Mouse (Mus musculus): ENCODE results near the gene Olfr1205. TPM values are rescaled to one million over a fixed set of nuclear protein-coding genes. Genes with fewer than 3 reads are reported as not detected.

Gene Olfr1205
- not detected in 2 replicates for polyA plus RNA-seq (2015; fragmentation: Nextera tagmentation; extraction: Ambion mirVana)

- Histone ChIP-seq H3K27me3 (replicated peaks) (no peaks in the 10 kb centered on the region), H3K9ac (no peak within 1 kb of the TSS), H3K4me1 (no peaks in the 10 kb centered on the region), H3K27ac (no peak within 1 kb of the TSS), H3K4me2 (no peak within 1 kb of the TSS), H3K9me3 (no peaks in the 10 kb centered on the region), H3K36me3 (replicated peaks) (no peaks in the 10 kb centered on the region), H3K4me3 (no peak within 1 kb of the TSS)
- ATAC-seq (replicated peaks), result no peak
- WGBS, result 95% methylated on average over 2 of the region's 2 CpGs
Measured at GRCm38 (mm10) chr2:88829437-88829836, at the start of gene Olfr1205. Gene Olfr1205 (plus strand): TSS chr2:88829737.

GRCm38 (mm10) chr2:88792736-88793135 is 36.8 kb upstream of the Olfr1205 start, which contains the start of gene Olfr1201:
Gene Olfr1201 (plus strand): TSS chr2:88793036.
- Histone ChIP-seq H3K4me1 (no peaks in the 10 kb centered on the region), H3K9ac (no peak within 1 kb of the TSS), H3K27me3 (replicated peaks) (no peaks in the 10 kb centered on the region), H3K9me3 (no peaks in the 10 kb centered on the region), H3K4me2 (no peak within 1 kb of the TSS), H3K27ac (no peak within 1 kb of the TSS), H3K36me3 (replicated peaks) (no peaks in the 10 kb centered on the region), H3K4me3 (no peak within 1 kb of the TSS)
- ATAC-seq (replicated peaks), result no peak
- WGBS, result 86% methylated on average over 6 of the region's 6 CpGs

GRCm38 (mm10) chr2:88814196-88814595 is 15.3 kb upstream of the Olfr1205 start, which contains the start of gene Olfr1202:
Gene Olfr1202 (plus strand): TSS chr2:88814496.
- ATAC-seq (replicated peaks), result no peak
- H3K9ac ChIP-seq, result no peak within 1 kb of the TSS
- no peak within 1 kb of the TSS for H3K27ac ChIP-seq
- no peaks in the 10 kb centered on the region for H3K36me3 ChIP-seq (replicated peaks)
- WGBS, result 69% methylated on average over 1 of the region's 1 CpGs
- H3K9me3 ChIP-seq, result no peaks in the 10 kb centered on the region
- no peak within 1 kb of the TSS for H3K4me2 ChIP-seq
- no peak within 1 kb of the TSS for H3K4me3 ChIP-seq
- H3K27me3 ChIP-seq (replicated peaks), result no peaks in the 10 kb centered on the region
- no peaks in the 10 kb centered on the region for H3K4me1 ChIP-seq

GRCm38 (mm10) chr2:88838477-88838876 is 8.9 kb downstream of the Olfr1205 start:
- ATAC-seq (replicated peaks), result no peak
- no peaks in the 10 kb centered on the region for H3K36me3 ChIP-seq (replicated peaks)
- H3K4me3 ChIP-seq, result no peak overlapping the region
- no peaks in the 10 kb centered on the region for H3K27me3 ChIP-seq (replicated peaks)
- H3K4me1 ChIP-seq, result no peaks in the 10 kb centered on the region
- no peaks in the 10 kb centered on the region for H3K9me3 ChIP-seq
- no peak overlapping the region for H3K4me2 ChIP-seq
- H3K27ac ChIP-seq, result no peak overlapping the region
- 93% methylated on average over 2 of the region's 2 CpGs for WGBS
- no peak overlapping the region for H3K9ac ChIP-seq

GRCm38 (mm10) chr2:88848992-88849391 is 19.5 kb downstream of the Olfr1205 start, which contains the start of gene Olfr1204:
Gene Olfr1204 (plus strand): TSS chr2:88849292.
- Histone ChIP-seq H3K4me3 (no peak within 1 kb of the TSS), H3K4me1 (no peaks in the 10 kb centered on the region), H3K27ac (no peak within 1 kb of the TSS), H3K4me2 (no peak within 1 kb of the TSS), H3K9ac (no peak within 1 kb of the TSS), H3K27me3 (replicated peaks) (no peaks in the 10 kb centered on the region), H3K9me3 (no peaks in the 10 kb centered on the region), H3K36me3 (replicated peaks) (no peaks in the 10 kb centered on the region)
- ATAC-seq (replicated peaks), result no peak
- 96% methylated on average over 1 of the region's 1 CpGs for WGBS

GRCm38 (mm10) chr2:88862931-88863330 is 33.4 kb downstream of the Olfr1205 start, which contains the start of gene Olfr1206:
Gene Olfr1206 (plus strand): TSS chr2:88863231.
- Histone ChIP-seq H3K9me3 (no peaks in the 10 kb centered on the region), H3K4me1 (no peaks in the 10 kb centered on the region), H3K9ac (no peak within 1 kb of the TSS), H3K4me2 (no peak within 1 kb of the TSS), H3K27ac (no peak within 1 kb of the TSS), H3K36me3 (replicated peaks) (no peaks in the 10 kb centered on the region), H3K4me3 (no peak within 1 kb of the TSS), H3K27me3 (replicated peaks) (no peaks in the 10 kb centered on the region)
- ATAC-seq (replicated peaks), result no peak
- WGBS, result 85% methylated on average over 2 of the region's 2 CpGs

Other genes starting within 250 kb of the Olfr1205 start
- gene Olfr1189, start 243.3 kb upstream of the Olfr1205 start, polyA plus RNA-seq (2015; fragmentation: Nextera tagmentation; extraction: Ambion mirVana), result not detected in 2 replicates
- gene Olfr1191-ps1, start 189.2 kb upstream of the Olfr1205 start, polyA plus RNA-seq (2015; fragmentation: Nextera tagmentation; extraction: Ambion mirVana), result not detected in 2 replicates
- gene Olfr1192-ps1, start 181.2 kb upstream of the Olfr1205 start, polyA plus RNA-seq (2015; fragmentation: Nextera tagmentation; extraction: Ambion mirVana), result not detected in 2 replicates
- gene Olfr1193, start 154.1 kb upstream of the Olfr1205 start, polyA plus RNA-seq (2015; fragmentation: Nextera tagmentation; extraction: Ambion mirVana), result not detected in 2 replicates
- gene Olfr1195, start 140.6 kb upstream of the Olfr1205 start, polyA plus RNA-seq (2015; fragmentation: Nextera tagmentation; extraction: Ambion mirVana), result not detected in 2 replicates
- gene Olfr1196, start 125.1 kb upstream of the Olfr1205 start, polyA plus RNA-seq (2015; fragmentation: Nextera tagmentation; extraction: Ambion mirVana), result not detected in 2 replicates
- gene Olfr1197, start 97.4 kb upstream of the Olfr1205 start, polyA plus RNA-seq (2015; fragmentation: Nextera tagmentation; extraction: Ambion mirVana), result not detected in 2 replicates
- gene Olfr1198, start 78.4 kb upstream of the Olfr1205 start, polyA plus RNA-seq (2015; fragmentation: Nextera tagmentation; extraction: Ambion mirVana), result not detected in 2 replicates
- not detected in 2 replicates for gene Olfr1199, start 69.3 kb upstream of the Olfr1205 start, polyA plus RNA-seq (2015; fragmentation: Nextera tagmentation; extraction: Ambion mirVana)
- gene Olfr1200, start 59.2 kb upstream of the Olfr1205 start, polyA plus RNA-seq (2015; fragmentation: Nextera tagmentation; extraction: Ambion mirVana), result not detected in 2 replicates
- not detected in 2 replicates for gene Olfr1201, start 36.7 kb upstream of the Olfr1205 start, polyA plus RNA-seq (2015; fragmentation: Nextera tagmentation; extraction: Ambion mirVana)
- not detected in 2 replicates for gene Olfr1202, start 15.2 kb upstream of the Olfr1205 start, polyA plus RNA-seq (2015; fragmentation: Nextera tagmentation; extraction: Ambion mirVana)
- not detected in 2 replicates for gene Olfr1204, start 19.6 kb downstream of the Olfr1205 start, polyA plus RNA-seq (2015; fragmentation: Nextera tagmentation; extraction: Ambion mirVana)
- gene Olfr1206, start 33.5 kb downstream of the Olfr1205 start, polyA plus RNA-seq (2015; fragmentation: Nextera tagmentation; extraction: Ambion mirVana), result not detected in 2 replicates
- gene Olfr1208, start 72.6 kb downstream of the Olfr1205 start, polyA plus RNA-seq (2015; fragmentation: Nextera tagmentation; extraction: Ambion mirVana), result not detected in 2 replicates
- gene Olfr1209, start 85.4 kb downstream of the Olfr1205 start, polyA plus RNA-seq (2015; fragmentation: Nextera tagmentation; extraction: Ambion mirVana), result not detected in 2 replicates
- not detected in 2 replicates for gene Olfr1211, start 108.4 kb downstream of the Olfr1205 start, polyA plus RNA-seq (2015; fragmentation: Nextera tagmentation; extraction: Ambion mirVana)
- not detected in 2 replicates for gene Olfr1212, start 124.2 kb downstream of the Olfr1205 start, polyA plus RNA-seq (2015; fragmentation: Nextera tagmentation; extraction: Ambion mirVana)
- gene Gm13762, start 150.5 kb downstream of the Olfr1205 start, polyA plus RNA-seq (2015; fragmentation: Nextera tagmentation; extraction: Ambion mirVana), result not detected in 2 replicates
- not detected in 2 replicates for gene Olfr1214, start 162.9 kb downstream of the Olfr1205 start, polyA plus RNA-seq (2015; fragmentation: Nextera tagmentation; extraction: Ambion mirVana)
- gene Olfr1215, start 177.2 kb downstream of the Olfr1205 start, polyA plus RNA-seq (2015; fragmentation: Nextera tagmentation; extraction: Ambion mirVana), result not detected in 2 replicates
- gene Olfr1216, start 188.6 kb downstream of the Olfr1205 start, polyA plus RNA-seq (2015; fragmentation: Nextera tagmentation; extraction: Ambion mirVana), result not detected in 2 replicates
- gene Olfr1217, start 202.3 kb downstream of the Olfr1205 start, polyA plus RNA-seq (2015; fragmentation: Nextera tagmentation; extraction: Ambion mirVana), result not detected in 2 replicates
- gene Olfr1218, start 231.4 kb downstream of the Olfr1205 start, polyA plus RNA-seq (2015; fragmentation: Nextera tagmentation; extraction: Ambion mirVana), result not detected in 2 replicates